Mouse (Mus musculus) myocyte (in vitro differentiated cells): ENCODE data around the gene Prcp.

Source experiments
- E2F4 ChIP-seq: IDR thresholded peaks from one replicate; pipeline ENCODE4 v1.6.1; 2011; ENCODE audit warnings: mild to moderate bottlenecking, control low read depth, moderate library complexity; ENCODE audit not compliant: insufficient read depth
- MAX ChIP-seq: IDR thresholded peaks from one replicate; pipeline ENCODE4 v1.6.1; 2011; ENCODE audit warnings: low read depth, mild to moderate bottlenecking, control low read depth
- MYOD1 ChIP-seq, 3 experiments: IDR thresholded peaks; one replicate each; pipeline ENCODE4 v1.6.1; 2011; ENCODE audit warnings: control low read depth in 2 of 3, low read depth in 2 of 3, mild to moderate bottlenecking in 2 of 3, moderate library complexity in 1 of 3; ENCODE audit not compliant: insufficient read length in 2 of 3, control insufficient read depth in 1 of 3
- MYOG ChIP-seq, 3 experiments: IDR thresholded peaks; one replicate each; pipeline ENCODE4 v1.6.1; 2011; ENCODE audit warnings: control low read depth in 2 of 3, low read depth in 2 of 3, mild to moderate bottlenecking in 2 of 3; ENCODE audit not compliant: insufficient read length in 2 of 3, control insufficient read depth in 1 of 3, insufficient read depth in 1 of 3
- POLR2A ChIP-seq: IDR thresholded peaks from one replicate; pipeline ENCODE4 v1.6.1; 2011; ENCODE audit warnings: low read depth, mild to moderate bottlenecking, control low read depth, moderate library complexity; ENCODE audit not compliant: insufficient read length
- POLR2AphosphoS2 ChIP-seq: IDR thresholded peaks from one replicate; pipeline ENCODE4 v1.6.1; 2011; ENCODE audit warnings: low read depth, control low read depth; ENCODE audit not compliant: insufficient read length
- REST ChIP-seq: IDR thresholded peaks from one replicate; pipeline ENCODE4 v1.6.1; 2011; ENCODE audit warnings: mild to moderate bottlenecking, control low read depth, moderate library complexity; ENCODE audit not compliant: insufficient read depth, insufficient read length
- SRF ChIP-seq: IDR thresholded peaks from one replicate; pipeline ENCODE4 v1.6.1; 2011; ENCODE audit warnings: low read depth; ENCODE audit not compliant: control insufficient read depth, insufficient read length
- TCF12 ChIP-seq: IDR thresholded peaks from one replicate; pipeline ENCODE4 v1.6.1; 2011; ENCODE audit warnings: mild to moderate bottlenecking, control low read depth; ENCODE audit not compliant: poor library complexity, insufficient read depth, severe bottlenecking
- TCF3 ChIP-seq: IDR thresholded peaks from one replicate; pipeline ENCODE4 v1.6.1; 2011; ENCODE audit warnings: low read depth, control low read depth; ENCODE audit not compliant: insufficient read length
- USF1 ChIP-seq: IDR thresholded peaks from one replicate; pipeline ENCODE4 v1.6.1; 2011; ENCODE audit warnings: low read depth, mild to moderate bottlenecking, control low read depth, moderate library complexity

DNA sequence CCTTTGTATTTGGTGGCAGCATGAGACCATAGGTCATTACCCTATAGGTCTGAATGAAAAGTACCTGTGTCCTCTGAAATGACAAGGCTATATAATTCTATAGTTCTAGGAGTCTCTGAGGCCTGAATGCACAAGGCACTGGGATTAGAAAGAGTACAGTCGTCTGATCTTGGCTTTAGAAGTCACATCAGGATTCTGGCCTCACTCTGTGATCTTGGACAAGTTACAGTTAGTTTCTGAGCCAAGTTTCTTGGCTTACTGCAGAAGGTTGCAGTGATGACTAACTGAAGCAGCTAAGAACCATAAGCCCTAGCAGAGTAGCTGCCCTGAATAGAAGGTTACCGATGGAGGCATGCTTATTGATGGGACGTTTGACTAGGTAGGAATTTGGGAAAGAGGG, 1.8 kb downstream of the Prcp start:
- TF ChIP-seq MAX: no peak
- no peak for TF ChIP-seq E2F4
- no peak for TF ChIP-seq TCF12
- no peak for TF ChIP-seq POLR2A
- no peak for TF ChIP-seq USF1
- TF ChIP-seq SRF: no peak
- no peak for TF ChIP-seq REST
- no peak for TF ChIP-seq MYOD1 (IDR thresholded peaks at IDR 0.05; ENCODE audit: control insufficient read depth in 1 of 3, insufficient read length in 2 of 3, low read depth in 2 of 3)
- TF ChIP-seq TCF3: no peak
- TF ChIP-seq POLR2AphosphoS2: no peak
- no peak for TF ChIP-seq MYOG (IDR thresholded peaks at IDR 0.05; ENCODE audit: control insufficient read depth in 1 of 3, insufficient read depth in 1 of 3, insufficient read length in 2 of 3, low read depth in 2 of 3)
